Mouse (Mus musculus) heart, embryonic 15.5 days (tissue): ENCODE data around the gene Ifi47. TPM values are rescaled to one million over a fixed set of nuclear protein-coding genes. Genes with fewer than 3 reads are reported as not detected.

Experiments
- ATAC-seq: fragments of 200-750 bp; cut with Nextera tagmentation; replicated peaks from 2 replicates; pipeline ENCODE4 v1.8.0; 2017; ENCODE audit warnings: low read depth, moderate TSS enrichment; ENCODE audit not compliant: insufficient number of reproducible peaks, insufficient read depth, low FRiP score
- H3K27ac ChIP-seq: fragments of 300-500 bp; sonication (generic); 2 replicates; pipeline ENCODE4 v1.5.1; 2015; ENCODE audit warnings: mild to moderate bottlenecking, inconsistent platforms
- H3K27me3 ChIP-seq: fragments of 300-500 bp; sonication (generic); 2 replicates; pipeline ENCODE4 v1.6.1; 2015; ENCODE audit warnings: inconsistent platforms
- H3K36me3 ChIP-seq: fragments of 300-500 bp; sonication (generic); 2 replicates; pipeline ENCODE4 v1.6.1; 2015; ENCODE audit warnings: mild to moderate bottlenecking, inconsistent platforms
- H3K4me1 ChIP-seq: fragments of 300-500 bp; sonication (generic); replicated peaks from 2 replicates; pipeline ENCODE4 v1.6.1; 2015; ENCODE audit warnings: inconsistent platforms
- H3K4me2 ChIP-seq: fragments of 300-500 bp; sonication (generic); 2 replicates; pipeline ENCODE4 v1.6.1; 2015; ENCODE audit warnings: inconsistent platforms, mild to moderate bottlenecking, moderate library complexity
- H3K4me3 ChIP-seq: fragments of 300-500 bp; sonication (generic); 2 replicates; pipeline ENCODE4 v1.5.1; 2015; ENCODE audit warnings: mild to moderate bottlenecking, inconsistent platforms
- H3K9ac ChIP-seq: fragments of 300-500 bp; sonication (generic); 2 replicates; pipeline ENCODE4 v1.6.1; 2015; ENCODE audit warnings: mild to moderate bottlenecking, inconsistent platforms
- H3K9me3 ChIP-seq: fragments of 300-500 bp; sonication (generic); replicated peaks from 2 replicates; pipeline ENCODE4 v1.6.1; 2016; ENCODE audit warnings: inconsistent platforms
- WGBS: fragments of 180-500 bp; shearing (Covaris S2); methylation state at CpG from one replicate; pipeline ENCODE4 v1.1.7; 2015; ENCODE audit warnings: mixed read lengths; 5-methylcytosine and 5-hydroxymethylcytosine counted together
- polyA plus RNA-seq: library from polyadenylated mRNA; unstranded; fragments of >200 nt; fragmentation: Nextera tagmentation; extraction: Ambion mirVana; gene quantifications from 2 replicates; pipeline ENCODE4 v1.2.1, GENCODE M21; 2015

Gene Ifi47
- polyA plus RNA-seq, 1 experiment from 2014 or later, result 1.4 TPM

DNA sequence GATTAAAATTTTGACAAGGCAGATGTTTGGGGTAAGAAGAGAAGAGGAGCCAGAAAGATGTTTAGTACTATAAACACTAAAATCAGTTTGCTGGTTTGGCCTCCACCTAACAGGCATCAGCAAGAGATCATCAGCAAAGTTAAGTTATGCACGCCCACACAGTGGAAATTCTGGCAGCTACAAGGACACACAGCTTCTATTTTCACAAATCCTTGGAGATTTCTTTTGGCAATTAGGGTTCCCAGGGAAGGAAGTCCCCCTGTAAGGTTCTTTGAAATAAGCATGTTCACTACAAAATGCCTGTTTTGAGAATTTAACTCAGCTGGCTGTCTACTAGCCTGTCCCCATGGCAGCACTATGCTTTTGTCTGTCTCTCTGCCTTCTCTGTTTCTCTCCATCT is 34.6 kb downstream of the Ifi47 start:
- WGBS, result 38% methylated on average over 1 of the region's 1 CpGs
- Histone ChIP-seq H3K36me3 (no peaks in the 10 kb centered on the region), H3K9me3 (no peaks in the 10 kb centered on the region), H3K27me3 (no peaks in the 10 kb centered on the region), H3K4me3 (no peak overlapping the region), H3K4me1 (no peaks in the 10 kb centered on the region), H3K27ac (no peak overlapping the region), H3K9ac (no peak overlapping the region), H3K4me2 (no peak overlapping the region)
- no peak for ATAC-seq

DNA sequence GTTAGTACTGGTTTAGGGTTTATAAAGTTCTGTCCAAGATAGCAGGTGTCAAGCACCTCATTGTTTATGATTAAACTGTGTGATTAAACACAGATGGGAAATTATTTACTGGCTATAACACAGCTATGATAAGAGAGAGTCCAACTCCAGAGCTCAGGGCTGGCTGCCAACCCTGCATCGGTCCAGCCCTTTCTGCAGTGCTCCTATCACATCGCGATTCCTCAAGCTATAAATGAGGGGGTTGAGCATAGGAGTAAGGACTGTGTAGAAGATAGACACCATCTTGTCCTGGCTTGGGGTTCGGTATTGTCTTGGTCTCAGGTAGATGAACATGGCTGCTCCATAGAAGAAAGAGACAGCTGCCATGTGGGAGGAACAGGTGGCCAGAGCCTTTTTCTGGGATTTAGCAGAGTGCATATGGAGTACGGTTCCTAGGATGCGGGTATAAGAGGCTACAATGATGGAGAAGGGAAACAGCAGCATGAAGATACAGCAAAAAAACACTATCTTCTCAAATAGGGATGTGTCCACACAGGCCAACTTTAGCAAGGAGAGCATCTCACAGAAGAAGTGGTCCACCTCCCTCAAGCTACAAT is 36.3 kb downstream of the Ifi47 start:
- Histone ChIP-seq H3K36me3 (no peaks in the 10 kb centered on the region), H3K27me3 (no peaks in the 10 kb centered on the region), H3K9me3 (no peaks in the 10 kb centered on the region), H3K4me1 (no peaks in the 10 kb centered on the region), H3K4me2 (no peak overlapping the region), H3K9ac (no peak overlapping the region), H3K27ac (no peak overlapping the region), H3K4me3 (no peak overlapping the region)
- ATAC-seq, result no peak
- WGBS, result 55% methylated on average over 6 of the region's 6 CpGs

DNA sequence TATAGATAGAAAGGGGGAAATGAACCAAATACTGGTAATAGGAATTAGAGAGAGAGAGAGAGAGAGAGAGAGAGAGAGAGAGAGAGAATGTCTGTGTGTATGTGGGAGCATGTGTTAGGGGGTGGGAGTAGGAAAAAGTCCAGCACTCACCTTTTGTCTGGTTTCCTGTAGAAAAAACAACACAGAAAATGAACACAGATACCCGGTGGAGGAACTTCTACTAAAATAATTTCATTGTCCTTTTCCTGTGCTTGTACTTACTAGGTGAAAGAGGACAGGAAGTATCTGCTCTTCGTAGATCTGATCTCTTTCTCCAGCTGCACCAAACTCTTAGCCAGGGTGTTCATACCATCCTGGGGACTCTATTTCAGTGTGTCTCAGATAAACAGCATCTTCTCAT is 37.8 kb downstream of the Ifi47 start:
- no peak for ATAC-seq
- no peak overlapping the region for H3K9ac ChIP-seq
- no peak overlapping the region for H3K4me3 ChIP-seq
- H3K9me3 ChIP-seq, result no peaks in the 10 kb centered on the region
- no peaks in the 10 kb centered on the region for H3K36me3 ChIP-seq
- H3K27ac ChIP-seq, result no peak overlapping the region
- no peaks in the 10 kb centered on the region for H3K27me3 ChIP-seq
- no peaks in the 10 kb centered on the region for H3K4me1 ChIP-seq
- 45% methylated on average over 2 of the region's 2 CpGs for WGBS
- H3K4me2 ChIP-seq, result no peak overlapping the region

DNA sequence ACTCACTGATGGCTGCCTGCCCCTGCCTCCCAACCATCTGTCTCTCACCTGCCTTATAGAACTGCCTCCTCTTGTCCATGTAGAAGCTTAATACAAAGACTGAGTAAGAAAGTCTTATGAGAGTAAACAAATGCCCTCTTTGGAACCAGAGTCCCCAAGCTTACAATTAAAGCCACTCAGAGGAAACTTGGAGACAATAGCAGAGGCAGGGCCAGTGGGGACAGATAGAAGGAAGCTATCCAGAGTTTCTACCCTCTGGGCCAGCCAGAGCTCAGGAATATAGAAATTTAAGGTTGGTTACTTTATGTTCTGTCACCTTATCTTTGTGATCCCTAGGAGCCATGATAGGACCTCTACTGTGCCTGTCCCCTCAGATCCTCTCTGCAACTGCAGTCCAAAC is 38.4 kb downstream of the Ifi47 start, which contains the start of gene Olfr1396:
Olfr1396 (minus strand) TSS at position 101 of the 400 bp plus-strand sequence.
- Histone ChIP-seq H3K36me3 (no peaks in the 10 kb centered on the region), H3K9me3 (no peaks in the 10 kb centered on the region), H3K27me3 (no peaks in the 10 kb centered on the region), H3K4me3 (no peak within 1 kb of the TSS), H3K4me2 (no peak within 1 kb of the TSS), H3K9ac (no peak within 1 kb of the TSS), H3K27ac (peak within 1 kb of the TSS; percentile 43), H3K4me1 (no peaks in the 10 kb centered on the region)
- no peak for ATAC-seq

DNA sequence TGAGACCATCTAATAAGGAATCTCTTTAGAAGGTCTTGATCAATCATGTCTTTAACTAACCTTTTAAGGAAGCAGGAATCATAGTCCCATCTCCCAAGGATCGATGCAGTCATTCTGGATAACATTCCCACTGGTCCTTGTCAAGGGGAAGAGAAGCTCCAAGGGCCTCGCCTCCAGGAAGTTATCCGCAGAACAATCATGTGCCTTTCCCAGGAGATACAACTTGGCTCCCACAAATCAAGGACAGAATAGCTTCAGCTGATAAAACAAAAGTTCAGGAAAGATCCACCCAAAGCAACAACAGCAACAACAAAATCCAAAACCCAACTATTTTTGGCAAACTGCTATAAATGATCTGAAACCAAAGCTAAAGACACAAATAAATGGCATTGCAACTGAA is 43.2 kb downstream of the Ifi47 start:
- H3K27me3 ChIP-seq, result no peaks in the 10 kb centered on the region
- WGBS, result 72% methylated on average over 3 of the region's 3 CpGs
- H3K9me3 ChIP-seq, result no peaks in the 10 kb centered on the region
- H3K4me2 ChIP-seq, result no peak overlapping the region
- ATAC-seq, result no peak
- no peaks in the 10 kb centered on the region for H3K36me3 ChIP-seq
- H3K27ac ChIP-seq, result no peak overlapping the region
- no peak overlapping the region for H3K4me3 ChIP-seq
- H3K4me1 ChIP-seq, result no peaks in the 10 kb centered on the region
- no peak overlapping the region for H3K9ac ChIP-seq

DNA sequence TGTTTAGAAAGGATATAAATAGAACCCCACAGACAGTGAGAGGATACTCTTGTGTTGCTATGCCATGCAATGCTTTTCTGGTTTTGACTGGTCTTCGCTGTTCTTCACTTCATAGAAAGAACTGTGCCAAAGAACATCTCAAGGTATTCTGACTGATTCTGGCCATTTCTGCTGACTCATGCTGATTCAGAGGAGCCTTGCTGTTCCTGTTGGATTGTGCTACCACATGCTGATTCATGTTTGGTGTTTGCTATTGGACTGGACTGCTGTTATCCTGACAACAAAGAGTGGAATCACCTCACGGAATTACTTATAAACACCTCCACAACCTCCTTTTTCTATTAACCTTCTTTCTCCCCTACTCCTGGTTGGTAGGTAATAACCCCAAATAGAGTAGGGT is 47.8 kb downstream of the Ifi47 start:
- H3K4me2 ChIP-seq, result no peak overlapping the region
- H3K27me3 ChIP-seq, result no peaks in the 10 kb centered on the region
- H3K9ac ChIP-seq, result no peak overlapping the region
- 82% methylated on average over 2 of the region's 2 CpGs for WGBS
- no peaks in the 10 kb centered on the region for H3K9me3 ChIP-seq
- H3K4me1 ChIP-seq, result no peaks in the 10 kb centered on the region
- no peak for ATAC-seq
- H3K27ac ChIP-seq, result no peak overlapping the region
- H3K36me3 ChIP-seq, result no peaks in the 10 kb centered on the region
- no peak overlapping the region for H3K4me3 ChIP-seq

DNA sequence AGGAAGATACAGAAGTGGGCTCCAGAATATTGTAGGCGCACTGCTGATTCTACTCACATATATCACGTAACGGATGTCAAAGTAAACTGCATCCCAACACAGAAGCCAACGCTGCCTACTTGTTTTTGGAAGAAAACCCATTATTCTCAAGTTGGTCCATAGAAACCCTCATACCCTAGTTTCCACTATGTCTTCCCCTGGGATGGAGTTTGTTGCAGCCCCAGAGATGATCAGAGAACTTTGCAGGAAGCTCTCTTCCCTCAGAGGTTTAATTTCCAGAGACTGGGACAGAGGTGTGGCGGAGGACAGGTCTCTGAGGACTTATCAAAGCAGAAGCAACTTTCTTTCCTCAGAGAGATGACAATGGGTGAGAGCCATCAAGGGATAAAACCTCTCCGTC is 65.6 kb downstream of the Ifi47 start, which contains the start of gene Olfr1395:
Olfr1395 (plus strand) TSS at position 301 of the 400 bp plus-strand sequence.
- H3K27me3 ChIP-seq, result no peaks in the 10 kb centered on the region
- H3K4me1 ChIP-seq, result no peaks in the 10 kb centered on the region
- H3K9me3 ChIP-seq, result no peaks in the 10 kb centered on the region
- H3K36me3 ChIP-seq, result no peaks in the 10 kb centered on the region
- no peak for ATAC-seq
- 80% methylated on average over 6 of the region's 6 CpGs for WGBS
- H3K9ac ChIP-seq, result no peak within 1 kb of the TSS
- H3K4me2 ChIP-seq, result no peak within 1 kb of the TSS
- no peak within 1 kb of the TSS for H3K4me3 ChIP-seq
- H3K27ac ChIP-seq, result no peak within 1 kb of the TSS

Other genes starting within 250 kb of the Ifi47 start
- 3.2 and 3.7 TPM in 2 replicates for gene Gm12184, start 249.9 kb upstream of the Ifi47 start, polyA plus RNA-seq
- gene Irgm1, start 204.9 kb upstream of the Ifi47 start, polyA plus RNA-seq, result 8.9 and 13.6 TPM in 2 replicates
- gene Gm5431, start 174.4 kb upstream of the Ifi47 start, polyA plus RNA-seq, result 0.25 and 0.30 TPM in 2 replicates
- 2.1 and 2.8 TPM in 2 replicates for gene Psme2b, start 130.4 kb upstream of the Ifi47 start, polyA plus RNA-seq
- 0.10 TPM in 1 of 2 replicates, not detected in the other for gene Olfr56, start 97.7 kb upstream of the Ifi47 start, polyA plus RNA-seq
- 0.50 and 1.2 TPM in 2 replicates for gene 9930111J21Rik1, start 97.2 kb upstream of the Ifi47 start, polyA plus RNA-seq
- 0.06 TPM in 1 of 2 replicates, not detected in the other for gene Gm12185, start 84.4 kb upstream of the Ifi47 start, polyA plus RNA-seq
- gene Tgtp1, start 82.4 kb upstream of the Ifi47 start, polyA plus RNA-seq, result 0.64 and 3.2 TPM in 2 replicates
- 0.52 and 0.58 TPM in 2 replicates for gene 9930111J21Rik2, start 25.3 kb upstream of the Ifi47 start, polyA plus RNA-seq
- 0.23 and 5.3 TPM in 2 replicates for gene Tgtp2, start 12.4 kb upstream of the Ifi47 start, polyA plus RNA-seq
- 0.15 and 0.18 TPM in 2 replicates for gene Olfr1396, start 38.3 kb downstream of the Ifi47 start, polyA plus RNA-seq
- not detected in 2 replicates for gene Olfr1395, start 65.7 kb downstream of the Ifi47 start, polyA plus RNA-seq
- not detected in 2 replicates for gene Olfr1394, start 77.8 kb downstream of the Ifi47 start, polyA plus RNA-seq
- gene Btnl9, start 110.6 kb downstream of the Ifi47 start, polyA plus RNA-seq, result 4.4 and 6.1 TPM in 2 replicates
- gene Zfp62, start 126.7 kb downstream of the Ifi47 start, polyA plus RNA-seq, result 24.2 and 26.6 TPM in 2 replicates
- gene Mgat1, start 167.6 kb downstream of the Ifi47 start, polyA plus RNA-seq, result 41.7 and 54.8 TPM in 2 replicates
- gene Olfr1393, start 201.7 kb downstream of the Ifi47 start, polyA plus RNA-seq, result 0.09 TPM in 1 of 2 replicates, not detected in the other
- not detected in 2 replicates for gene Olfr1392, start 208.7 kb downstream of the Ifi47 start, polyA plus RNA-seq
- not detected in 2 replicates for gene Olfr10, start 228.2 kb downstream of the Ifi47 start, polyA plus RNA-seq
- not detected in 2 replicates for gene Olfr1391, start 246.2 kb downstream of the Ifi47 start, polyA plus RNA-seq